Mouse (Mus musculus) naive thymus-derived CD4-positive, alpha-beta T cell, adult 2 months (primary cell): Measurements from ENCODE around the gene Rcsd1.

Source experiments
- DNase-seq: peaks from one replicate; pipeline ENCODE4 v3.0.0-alpha.2; 2011; ENCODE audit warnings: low read depth

The Rcsd1 gene

GRCm38 (mm10) chr1:165717711-165718542 lies 8.4 kb upstream of the Rcsd1 start:
- DNase-seq, result peak; percentile 64

GRCm38 (mm10) chr1:165716426-165716825 lies 6.9 kb upstream of the Rcsd1 start:
- DNase-seq, result no peak

- no peak for DNase-seq
These were observed 4.2 kb upstream of the Rcsd1 start for GRCm38 (mm10) chr1:165713798-165714197.

GRCm38 (mm10) chr1:165711914-165712313 lies 2.4 kb upstream of the Rcsd1 start:
- DNase-seq, result peak; percentile 56

- peak; percentile 61 for DNase-seq
These were observed 724 bp downstream of the Rcsd1 start for GRCm38 (mm10) chr1:165708686-165709380.

GRCm38 (mm10) chr1:165707640-165708322 lies 1.8 kb downstream of the Rcsd1 start:
- DNase-seq, result peak; percentile 48

GRCm38 (mm10) chr1:165707241-165707639 lies 2.3 kb downstream of the Rcsd1 start:
- peak; percentile 51 for DNase-seq

- no peak for DNase-seq
These were observed 3.1 kb downstream of the Rcsd1 start for GRCm38 (mm10) chr1:165706492-165706891.

- peak; percentile 71 for DNase-seq
These were observed 3.6 kb downstream of the Rcsd1 start for GRCm38 (mm10) chr1:165705868-165706348.

- DNase-seq, result peak; percentile 49
These were observed 4.2 kb downstream of the Rcsd1 start for GRCm38 (mm10) chr1:165705368-165705767.

- no peak for DNase-seq
These were observed 4.7 kb downstream of the Rcsd1 start for GRCm38 (mm10) chr1:165704841-165705240.

- DNase-seq, result no peak
These were observed 7.1 kb downstream of the Rcsd1 start for GRCm38 (mm10) chr1:165702221-165703031.

GRCm38 (mm10) chr1:165701562-165701961 lies 8.0 kb downstream of the Rcsd1 start:
- DNase-seq, result peak; percentile 46

GRCm38 (mm10) chr1:165700933-165701518 lies 8.5 kb downstream of the Rcsd1 start:
- DNase-seq, result peak; percentile 80

- DNase-seq, result peak; percentile 81
These were observed 9.2 kb downstream of the Rcsd1 start for GRCm38 (mm10) chr1:165700376-165700815.

- DNase-seq, result peak; percentile 35
These were observed 11.9 kb downstream of the Rcsd1 start for GRCm38 (mm10) chr1:165697701-165698100.

GRCm38 (mm10) chr1:165696870-165697269 lies 12.7 kb downstream of the Rcsd1 start:
- DNase-seq, result no peak

GRCm38 (mm10) chr1:165696040-165696439 lies 13.5 kb downstream of the Rcsd1 start:
- DNase-seq, result no peak

- DNase-seq, result no peak
These were observed 14.1 kb downstream of the Rcsd1 start for GRCm38 (mm10) chr1:165695392-165696014.

GRCm38 (mm10) chr1:165693856-165694255 lies 15.7 kb downstream of the Rcsd1 start:
- no peak for DNase-seq

GRCm38 (mm10) chr1:165691516-165691915 lies 18.0 kb downstream of the Rcsd1 start:
- DNase-seq, result peak; percentile 56
